Mouse (Mus musculus) MEL (cell line): ENCODE measurements around the gene Satl1. TPM values are rescaled to one million over a fixed set of nuclear protein-coding genes. Genes with fewer than 3 reads are reported as not detected.
A peak's percentile ranks its signal among the peaks of the same experiment; 100 is the strongest.
"Not testable (repeated sequence)": the region's sequence is repeated elsewhere in the genome, so short reads cannot be mapped to it uniquely, and the experiment has no call there.

Experiments used
- DNase-seq: peaks from one replicate; pipeline ENCODE4 v3.0.0; 2011; ENCODE audit warnings: low read depth, low spot score
- H3K27ac ChIP-seq: 2 replicates; pipeline ENCODE4 v1.5.1; 2012; ENCODE audit warnings: low read depth, mild to moderate bottlenecking, control low read depth, low read length, moderate library complexity; ENCODE audit not compliant: control insufficient read depth
- H3K27me3 ChIP-seq, 2 experiments: fragments of 150-350 bp in 1 of 2; sonication (generic) in 1 of 2; 2 replicates each; pipeline ENCODE4 v1.6.1; 2012; ENCODE audit warnings: low read length in 2 of 2, mild to moderate bottlenecking in 2 of 2, improper control_type of control experiment in 1 of 2, moderate library complexity in 1 of 2; ENCODE audit not compliant: insufficient read depth in 2 of 2, control insufficient read depth in 1 of 2
- H3K36me3 ChIP-seq, 2 experiments: 2 replicates each; pipeline ENCODE4 v1.6.1; 2012 to 2014; ENCODE audit warnings: low read length in 2 of 2, improper control_type of control experiment in 1 of 2, inconsistent platforms in 1 of 2, mild to moderate bottlenecking in 1 of 2; ENCODE audit not compliant: insufficient read depth in 2 of 2, control insufficient read depth in 1 of 2
- H3K4me1 ChIP-seq, 2 experiments: fragments of 150-350 bp in 1 of 2; sonication (generic) in 1 of 2; 2 replicates each; pipeline ENCODE4 v1.6.1; 2012; ENCODE audit warnings: low read length in 2 of 2, improper control_type of control experiment in 1 of 2, mild to moderate bottlenecking in 1 of 2; ENCODE audit not compliant: insufficient read depth in 2 of 2, control insufficient read depth in 1 of 2
- H3K4me3 ChIP-seq, 2 experiments: fragments of 150-350 bp in 1 of 2; sonication (generic) in 1 of 2; 2 replicates each; pipeline ENCODE4 v1.5.1; 2012; ENCODE audit warnings: low read depth in 2 of 2, low read length in 2 of 2, mild to moderate bottlenecking in 2 of 2, moderate library complexity in 2 of 2, control low read depth in 1 of 2, improper control_type of control experiment in 1 of 2; ENCODE audit not compliant: control insufficient read depth in 1 of 2, insufficient read depth in 1 of 2
- H3K79me2 ChIP-seq: 2 replicates; pipeline ENCODE4 v1.6.1; 2012; ENCODE audit warnings: mild to moderate bottlenecking, low read length, moderate library complexity; ENCODE audit not compliant: control insufficient read depth, poor library complexity, insufficient read depth
- H3K9ac ChIP-seq: 2 replicates; pipeline ENCODE4 v1.6.1; 2012; ENCODE audit warnings: low read depth, mild to moderate bottlenecking, control low read depth, low read length, moderate library complexity; ENCODE audit not compliant: control insufficient read depth, poor library complexity, severe bottlenecking
- H3K9me3 ChIP-seq: fragments of 150-350 bp; sonication (generic); replicated peaks from 2 replicates; pipeline ENCODE4 v1.6.1; 2012; ENCODE audit warnings: mild to moderate bottlenecking, low read length, improper control_type of control experiment, moderate library complexity; ENCODE audit not compliant: insufficient read depth
- CHD1 ChIP-seq: IDR thresholded peaks from 2 replicates; pipeline ENCODE4 v1.6.1; 2012; ENCODE audit warnings: low read depth, mild to moderate bottlenecking, inconsistent platforms, low read length, improper control_type of control experiment
- E2F4 ChIP-seq: IDR thresholded peaks from 2 replicates; pipeline ENCODE4 v1.6.1; 2011; ENCODE audit warnings: low read depth, low read length, improper control_type of control experiment, borderline replicate concordance
- EP300 ChIP-seq, 2 experiments: IDR thresholded peaks; 2 replicates each; pipeline ENCODE4 v1.6.1; 2011; ENCODE audit warnings: improper control_type of control experiment in 2 of 2, low read length in 2 of 2, low read depth in 1 of 2, mild to moderate bottlenecking in 1 of 2
- ETS1 ChIP-seq: IDR thresholded peaks from 2 replicates; pipeline ENCODE4 v1.6.1; 2012; ENCODE audit warnings: low read depth, mild to moderate bottlenecking, inconsistent platforms, low read length, improper control_type of control experiment, moderate library complexity
- GABPA ChIP-seq: IDR thresholded peaks from 2 replicates; pipeline ENCODE4 v1.6.1; 2012; ENCODE audit warnings: low read depth, mild to moderate bottlenecking, inconsistent platforms, low read length, improper control_type of control experiment, moderate library complexity
- GATA1 ChIP-seq: IDR thresholded peaks from 2 replicates; pipeline ENCODE4 v1.6.1; 2011; ENCODE audit warnings: low read depth, low read length, improper control_type of control experiment
- JUND ChIP-seq: IDR thresholded peaks from 2 replicates; pipeline ENCODE4 v1.6.1; 2011; ENCODE audit warnings: low read depth, mild to moderate bottlenecking, improper control_type of control experiment, low read length
- KAT2A ChIP-seq: conservative IDR thresholded peaks from 2 replicates; pipeline ENCODE4 v1.6.1; 2012; ENCODE audit warnings: low read depth, low read length, improper control_type of control experiment, inconsistent platforms
- MAX ChIP-seq: IDR thresholded peaks from 2 replicates; pipeline ENCODE4 v1.6.1; 2011; ENCODE audit warnings: low read length, improper control_type of control experiment
- MYB ChIP-seq: IDR thresholded peaks from 2 replicates; pipeline ENCODE4 v1.6.1; 2011; ENCODE audit warnings: mild to moderate bottlenecking, low read depth, low read length, improper control_type of control experiment
- MYC ChIP-seq: IDR thresholded peaks from 2 replicates; pipeline ENCODE4 v1.6.1; 2011; ENCODE audit warnings: low read depth, mild to moderate bottlenecking, low read length, improper control_type of control experiment, moderate library complexity
- NELFE ChIP-seq: IDR thresholded peaks from 2 replicates; pipeline ENCODE4 v1.6.1; 2011; ENCODE audit warnings: low read depth, low read length, improper control_type of control experiment
- NRF1 ChIP-seq: IDR thresholded peaks from 2 replicates; pipeline ENCODE4 v1.6.1; 2014; ENCODE audit warnings: low read depth, mild to moderate bottlenecking, inconsistent platforms, low read length, improper control_type of control experiment, moderate library complexity; ENCODE audit not compliant: poor library complexity, insufficient read depth, severe bottlenecking
- POLR2A ChIP-seq, 2 experiments: IDR thresholded peaks; 2 replicates each; pipeline ENCODE4 v1.6.1; 2011 to 2012; ENCODE audit warnings: low read length in 2 of 2, mild to moderate bottlenecking in 2 of 2, control low read depth in 1 of 2, improper control_type of control experiment in 1 of 2, low read depth in 1 of 2, moderate library complexity in 1 of 2; ENCODE audit not compliant: control insufficient read depth in 1 of 2, insufficient read depth in 1 of 2, poor library complexity in 1 of 2
- RAD21 ChIP-seq: IDR thresholded peaks from 2 replicates; pipeline ENCODE4 v1.6.1; 2011; ENCODE audit warnings: mild to moderate bottlenecking, low read depth, low read length, improper control_type of control experiment
- RCOR1 ChIP-seq: IDR thresholded peaks from 2 replicates; pipeline ENCODE4 v1.6.1; 2012; ENCODE audit warnings: low read depth, mild to moderate bottlenecking, inconsistent platforms, low read length, improper control_type of control experiment
- TAL1 ChIP-seq: IDR thresholded peaks from 2 replicates; pipeline ENCODE4 v1.6.1; 2012; ENCODE audit warnings: mild to moderate bottlenecking, inconsistent platforms, low read length, moderate library complexity, mixed read lengths
- TBP ChIP-seq: IDR thresholded peaks from 2 replicates; pipeline ENCODE4 v1.8.0; 2011; ENCODE audit warnings: low read depth, low read length, improper control_type of control experiment
- TCF12 ChIP-seq: IDR thresholded peaks from 2 replicates; pipeline ENCODE4 v1.6.1; 2014; ENCODE audit warnings: low read depth, mild to moderate bottlenecking, inconsistent platforms, low read length, improper control_type of control experiment, moderate library complexity
- UBTF ChIP-seq: IDR thresholded peaks from 2 replicates; pipeline ENCODE4 v1.6.1; 2012; ENCODE audit warnings: low read depth, mild to moderate bottlenecking, inconsistent platforms, low read length, improper control_type of control experiment, moderate library complexity, borderline replicate concordance; ENCODE audit not compliant: insufficient read depth
- USF2 ChIP-seq, 2 experiments: IDR thresholded peaks; 2 replicates each; pipeline ENCODE4 v1.6.1; 2011 to 2012; ENCODE audit warnings: improper control_type of control experiment in 2 of 2, low read length in 2 of 2, borderline replicate concordance in 1 of 2, inconsistent platforms in 1 of 2, low read depth in 1 of 2, mild to moderate bottlenecking in 1 of 2; ENCODE audit not compliant: insufficient read depth in 1 of 2
- ZC3H11A ChIP-seq: IDR thresholded peaks from 2 replicates; pipeline ENCODE4 v1.6.1; 2012; ENCODE audit warnings: low read depth, mild to moderate bottlenecking, inconsistent platforms, low read length, improper control_type of control experiment
- ZKSCAN1 ChIP-seq: IDR thresholded peaks from 2 replicates; pipeline ENCODE4 v1.6.1; 2012; ENCODE audit warnings: low read depth, mild to moderate bottlenecking, inconsistent platforms, low read length, improper control_type of control experiment, moderate library complexity
- ZNF384 ChIP-seq: IDR thresholded peaks from 2 replicates; pipeline ENCODE4 v1.6.1; 2012; ENCODE audit warnings: low read depth, mild to moderate bottlenecking, inconsistent platforms, low read length, improper control_type of control experiment
- polyA plus RNA-seq, 2 experiments: library from polyadenylated mRNA; stranded (reverse) in 1 of 2; unstranded in 1 of 2; fragments of >175 nt in 1 of 2; fragments of >200 nt in 1 of 2; gene quantifications; 2 replicates each; pipeline versions ENCODE4 v1.2.1 to v1.2.4; 2012; ENCODE audit warnings: low replicate concordance in 2 of 2, low read depth in 1 of 2; ENCODE audit not compliant: insufficient read length in 2 of 2, insufficient read depth in 1 of 2, missing spikeins in 1 of 2
- total RNA-seq: library from RNA; depleted of rRNA; stranded (reverse); fragments of 300-350 nt; gene quantifications from 2 replicates; pipeline ENCODE4 v1.2.3, GENCODE M21; 2012

The Satl1 gene
- total and polyA plus RNA-seq, 3 experiments: not detected

- H3K4me1 ChIP-seq: no peaks in the 10 kb centered on the region; a peak in 1 of 4 replicates
- no peak overlapping the region for H3K4me3 ChIP-seq
- no peak overlapping the region for H3K9ac ChIP-seq
- H3K79me2 ChIP-seq: no peaks in the 10 kb centered on the region
- no peak overlapping the region for H3K27ac ChIP-seq
- no peaks in the 10 kb centered on the region for H3K27me3 ChIP-seq
- TF ChIP-seq GATA1 (peak; percentile 36), TCF12 (peak; percentile 81; the same call in 1 of the 2 replicates), MYB (peak; percentile 69), RCOR1 (peak; percentile 43), GABPA (no peak), EP300 (IDR thresholded peaks at IDR 0.05; ENCODE audit: low read depth in 1 of 2, low read length in 2 of 2) (peak; percentile 51 to 77; a peak in 3 of 4 replicates)
- 0 out of 4 replicates have a peak, but pooled peaks cover 0 to 2% of the 10 kb centered on the region in 2 experiments for H3K36me3 ChIP-seq
- no peaks in the 10 kb centered on the region for H3K9me3 ChIP-seq
- peak; percentile 45 for DNase-seq
Measured at GRCm38 (mm10) chrX:112412309-112412708, 5.7 kb upstream of the Satl1 start.

DNA sequence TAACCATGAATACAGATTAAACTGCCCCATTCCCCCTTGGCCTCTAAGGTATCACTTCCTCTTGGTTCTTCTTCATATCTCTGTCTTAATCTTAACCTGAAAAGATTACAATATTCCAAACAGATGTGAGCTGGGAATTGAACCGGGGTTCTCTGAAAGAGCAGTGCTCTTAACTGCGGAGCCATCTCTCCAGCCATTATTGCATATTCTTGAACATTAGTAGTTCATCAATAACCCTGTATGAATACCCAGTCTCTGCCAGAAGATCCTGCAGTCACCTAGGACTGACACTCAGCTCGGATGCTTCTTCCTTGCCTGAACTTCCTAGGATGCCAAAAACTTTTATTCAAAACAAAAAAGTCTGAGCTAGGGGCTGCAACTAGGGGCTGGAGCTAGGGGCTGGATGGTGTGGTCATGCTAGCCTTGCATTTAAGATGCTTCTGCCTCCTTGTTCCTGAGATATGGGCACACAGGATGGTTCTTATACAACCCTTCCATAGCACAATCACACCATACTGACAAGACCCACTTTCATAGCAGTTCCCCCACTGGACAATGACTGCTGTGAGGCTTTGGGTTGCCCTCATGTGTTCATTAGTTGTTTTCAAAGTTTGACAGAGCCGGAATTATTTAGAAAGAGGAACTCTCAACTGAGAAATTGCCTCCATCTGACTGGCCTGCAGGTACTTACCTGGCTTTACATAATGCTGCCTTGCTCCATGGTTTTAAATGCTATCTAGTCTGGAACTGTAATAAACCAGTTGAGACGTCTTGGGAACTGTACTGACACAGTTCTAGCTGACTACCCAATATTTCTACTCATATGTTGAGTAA, 35.8 kb downstream of the Satl1 start:
- peak; percentile 91 for DNase-seq

GRCm38 (mm10) chrX:112368426-112368825, 38.2 kb downstream of the Satl1 start:
- Histone ChIP-seq H3K9me3 (no peaks in the 10 kb centered on the region), H3K4me3 (no peak overlapping the region), H3K27me3 (no peaks in the 10 kb centered on the region), H3K36me3 (peaks cover 0 to 5% of the 10 kb centered on the region in 2 experiments; a peak in 1 of 4 replicates), H3K9ac (no peak overlapping the region), H3K4me1 (no peaks in the 10 kb centered on the region), H3K79me2 (no peaks in the 10 kb centered on the region), H3K27ac (no peak overlapping the region)
- peak; percentile 56 for DNase-seq
- TF ChIP-seq ZC3H11A: peak; percentile 30
- no peak for TF ChIP-seq MYB
- TF ChIP-seq ZKSCAN1: no peak
- no peak for TF ChIP-seq JUND
- TF ChIP-seq TBP: no peak
- peak; percentile 72 for TF ChIP-seq ZNF384
- TF ChIP-seq NELFE: no peak
- TF ChIP-seq NRF1: no peak
- TF ChIP-seq MYC: no peak
- peak; percentile 63 for TF ChIP-seq RAD21
- TF ChIP-seq TAL1: no peak
- TF ChIP-seq EP300 (IDR thresholded peaks at IDR 0.05; ENCODE audit: low read depth in 1 of 2, low read length in 2 of 2): no peak
- TF ChIP-seq POLR2A (IDR thresholded peaks at IDR 0.05; ENCODE audit: control insufficient read depth in 1 of 2, insufficient read depth in 1 of 2, low read depth in 1 of 2, low read length in 2 of 2, poor library complexity in 1 of 2): no peak
- TF ChIP-seq UBTF: no peak
- no peak for TF ChIP-seq CHD1
- TF ChIP-seq ETS1: no peak
- no peak for TF ChIP-seq E2F4
- no peak for TF ChIP-seq MAX
- no peak for TF ChIP-seq USF2 (IDR thresholded peaks at IDR 0.05; ENCODE audit: borderline replicate concordance in 1 of 2, insufficient read depth in 1 of 2, low read depth in 1 of 2, low read length in 2 of 2)
- no peak for TF ChIP-seq KAT2A

More for the DNA sequence above, 35.8 kb downstream of the Satl1 start:
- not testable (repeated sequence) for H3K27me3 ChIP-seq, H3K4me1 ChIP-seq, H3K79me2 ChIP-seq, H3K36me3 ChIP-seq, H3K9me3 ChIP-seq, H3K27ac ChIP-seq, H3K4me3 ChIP-seq, H3K9ac ChIP-seq
- TF ChIP-seq MYC (peak; percentile 43; the same call in 1 of the 2 replicates), RAD21 (peak; percentile 19)
